Comparison of ENCODE assay signal across 17 mouse cellular contexts in the genomic region with DNA sequence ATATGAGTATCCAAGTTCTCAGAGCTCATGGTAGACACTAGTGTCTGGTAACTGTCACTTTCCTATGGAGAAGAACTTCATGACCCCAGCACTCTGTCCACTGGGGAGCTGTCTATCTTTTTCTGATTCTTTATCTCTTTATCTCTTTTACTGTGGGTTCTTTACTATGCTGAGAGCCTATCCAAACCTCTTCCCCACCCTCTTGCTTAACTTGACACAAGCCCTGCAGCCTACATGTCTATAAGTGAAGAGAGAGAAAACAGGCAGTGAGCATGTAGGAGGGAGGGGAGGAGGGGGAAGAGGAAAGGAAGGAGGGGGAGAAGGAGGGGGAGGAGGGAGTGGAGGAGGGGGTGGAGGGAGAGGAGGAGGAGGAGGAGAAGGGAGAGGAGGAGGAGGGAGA.
"Had no signal": no experiment of that assay in that cellular context is flagged by ENCODE, and none has a peak within 500 bp of the region (broad histone marks: within the 10 kb centered on the region; RNA-seq: fewer than 3 reads in every experiment).

No protein-coding gene starts in this region.

- H3K9ac ChIP-seq: kidney, embryonic 15.5 days; liver, embryonic 13.5 days; midbrain, embryonic 12.5 days; neural tube, embryonic 13.5 days had no signal

- H3K27me3 ChIP-seq: kidney, embryonic 15.5 days; liver, embryonic 13.5 days; midbrain, embryonic 12.5 days; neural tube, embryonic 13.5 days had no signal

- H3K36me3 ChIP-seq: kidney, embryonic 15.5 days; liver, embryonic 13.5 days; midbrain, embryonic 12.5 days; neural tube, embryonic 13.5 days had no signal

- H3K4me1 ChIP-seq: kidney, embryonic 15.5 days; liver, embryonic 13.5 days; midbrain, embryonic 12.5 days; neural tube, embryonic 13.5 days had no signal

- DNase-seq: kidney, adult 11 months; kidney, adult 8-10 months; kidney, postnatal 10 days; kidney, postnatal 36 days; layer of hippocampus, postnatal 36 days; liver, embryonic 13.5 days; retina, postnatal 1 day; right cerebral cortex, postnatal 25 days; spleen, adult 18-20 months; thymus, postnatal 36 days had no signal

- ATAC-seq: inflammation-experienced regulatory T-cells, adult 6 months; midbrain, embryonic 16.5 days had no signal

- H3K4me2 ChIP-seq: kidney, embryonic 15.5 days; liver, embryonic 13.5 days; midbrain, embryonic 12.5 days; neural tube, embryonic 13.5 days had no signal

- H3K27ac ChIP-seq: kidney, embryonic 15.5 days; left cerebral cortex, adult 2 months; liver, embryonic 13.5 days; midbrain, embryonic 12.5 days; neural tube, embryonic 13.5 days had no signal

- H3K4me3 ChIP-seq: kidney, embryonic 15.5 days; left cerebral cortex, adult 2 months; liver, embryonic 13.5 days; midbrain, embryonic 12.5 days; myocyte; neural tube, embryonic 13.5 days had no signal
